Mouse (Mus musculus) left cerebral cortex, postnatal 25 days (tissue): ENCODE data around the gene Tmem161b. TPM values are rescaled to one million over a fixed set of nuclear protein-coding genes. Genes with fewer than 3 reads are reported as not detected.
"Not testable (repeated sequence)": the region's sequence is repeated elsewhere in the genome, so short reads cannot be mapped to it uniquely, and the experiment has no call there.

Experiments
- DNase-seq, 2 experiments: peaks; one replicate each; pipeline ENCODE4 v3.0.0; 2022; ENCODE audit warnings: low spot score in 2 of 2, mixed read lengths in 1 of 2
- intact Hi-C: fragments of 180-260 bp; cut with DNase I; formaldehyde crosslinking; loops from one replicate; pipeline ENCODE4 v1.15.1; 2025
- total RNA-seq, 2 experiments: library from RNA; stranded (reverse); gene quantifications; 2 replicates each; pipeline ENCODE4 v1.2.3; 2021

Gene Tmem161b
- total RNA-seq, result 10 to 100 TPM; 28.3 to 34.7 TPM

- peak; percentile 87 to 93 for DNase-seq
- intact Hi-C loops, result loop anchor here (2.0 to 10.0 kb wide), 6 partner anchors 127 to 535 kb away; no protein-coding TSS in a partner anchor
These were observed at the start of gene Tmem161b for GRCm38 (mm10) chr13:84221820-84222681. TSS of gene Tmem161b (plus strand) at chr13:84222296.

- intact Hi-C loops, DNase-seq: not testable (repeated sequence)
These were observed 36.3 kb upstream of the Tmem161b start for GRCm38 (mm10) chr13:84185835-84186234.

GRCm38 (mm10) chr13:84192723-84193122 is 29.4 kb upstream of the Tmem161b start:
- intact Hi-C loops, result no loop called here

GRCm38 (mm10) chr13:84222682-84222992 is 541 bp downstream of the Tmem161b start:
- DNase-seq, result peak in 1 of 2 experiments; percentile 26
- intact Hi-C loops, result loop anchor here (2.0 to 10.0 kb wide), 6 partner anchors 126 to 535 kb away; no protein-coding TSS in a partner anchor

More at GRCm38 (mm10) chr13:84192723-84193122, 29.4 kb upstream of the Tmem161b start:
- no peak for DNase-seq

GRCm38 (mm10) chr13:84223018-84223417 is 922 bp downstream of the Tmem161b start:
- no peak for DNase-seq
- intact Hi-C loops, result loop anchor here (2.0 to 10.0 kb wide), 6 partner anchors 126 to 534 kb away; no protein-coding TSS in a partner anchor

GRCm38 (mm10) chr13:84234019-84234418 is 11.9 kb downstream of the Tmem161b start:
- DNase-seq, result no peak
- intact Hi-C loops, result no loop called here

- intact Hi-C loops, result no loop called here
- no peak for DNase-seq
These were observed 14.7 kb downstream of the Tmem161b start for GRCm38 (mm10) chr13:84236768-84237167.

- intact Hi-C loops, result no loop called here
- DNase-seq, result no peak
These were observed 16.1 kb downstream of the Tmem161b start for GRCm38 (mm10) chr13:84238184-84238583.

- intact Hi-C loops, result no loop called here
- no peak for DNase-seq
These were observed 26.0 kb downstream of the Tmem161b start for GRCm38 (mm10) chr13:84248065-84248464.

- intact Hi-C loops, result no loop called here
- no peak for DNase-seq
These were observed 29.2 kb downstream of the Tmem161b start for GRCm38 (mm10) chr13:84251295-84251694.

GRCm38 (mm10) chr13:84255047-84255446 is 33.0 kb downstream of the Tmem161b start:
- DNase-seq, result no peak
- intact Hi-C loops, result no loop called here

GRCm38 (mm10) chr13:84264418-84264817 is 42.3 kb downstream of the Tmem161b start:
- intact Hi-C loops, DNase-seq: not testable (repeated sequence)

- DNase-seq, result no peak
- intact Hi-C loops, result no loop called here
These were observed 54.1 kb downstream of the Tmem161b start for GRCm38 (mm10) chr13:84276246-84276645.

- DNase-seq, result no peak
- intact Hi-C loops, result no loop called here
These were observed 58.3 kb downstream of the Tmem161b start for GRCm38 (mm10) chr13:84280352-84280751.

- intact Hi-C loops, result no loop called here
- no peak for DNase-seq
These were observed 60.9 kb downstream of the Tmem161b start for GRCm38 (mm10) chr13:84282966-84283365.

- DNase-seq, result peak in 1 of 2 experiments; percentile 11
- intact Hi-C loops, result no loop called here
These were observed 62.9 kb downstream of the Tmem161b start for GRCm38 (mm10) chr13:84284764-84285558.

- intact Hi-C loops, result no loop called here
- DNase-seq, result no peak
These were observed 63.5 kb downstream of the Tmem161b start for GRCm38 (mm10) chr13:84285559-84285945.

GRCm38 (mm10) chr13:84299445-84300053 is 77.5 kb downstream of the Tmem161b start:
- intact Hi-C loops, result no loop called here
- no peak for DNase-seq

GRCm38 (mm10) chr13:84343272-84343671 is 121.2 kb downstream of the Tmem161b start:
- DNase-seq, result no peak
- intact Hi-C loops, result no loop called here
